Mouse (Mus musculus): ENCODE measurements around the gene Hspb7. TPM values are rescaled to one million over a fixed set of nuclear protein-coding genes. Genes with fewer than 3 reads are reported as not detected.

Gene Hspb7
- polyA plus RNA-seq, 1 experiment from 2014 or later: 4.8 TPM

DNA sequence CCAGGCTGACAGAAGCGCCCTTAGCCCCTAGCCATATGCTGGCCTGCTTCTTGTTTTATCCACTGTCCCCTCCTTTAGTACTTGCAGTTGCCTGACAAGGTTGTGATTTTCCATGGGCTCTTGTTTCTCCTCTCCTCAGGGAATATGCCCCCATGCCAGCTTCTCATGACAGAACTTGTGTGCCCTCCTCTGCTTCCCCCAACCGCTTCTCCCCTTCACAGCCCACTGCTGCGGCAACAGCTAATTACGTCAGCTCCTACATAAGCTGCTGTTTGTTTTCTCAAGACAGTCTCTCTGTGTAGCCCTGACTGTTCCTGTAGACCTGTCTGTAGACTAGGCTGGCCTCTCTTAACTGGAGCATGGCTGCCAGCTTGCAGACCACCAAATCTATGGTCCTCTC lies 34.9 kb downstream of the Hspb7 start:
- Histone ChIP-seq H3K4me1 (peaks cover 11% of the 10 kb centered on the region), H3K9ac (no peak overlapping the region), H3K9me3 (no peaks in the 10 kb centered on the region), H3K4me2 (no peak overlapping the region), H3K4me3 (no peak overlapping the region), H3K27me3 (no peaks in the 10 kb centered on the region), H3K36me3 (peaks cover 13% of the 10 kb centered on the region; the same call in 1 of the 2 replicates), H3K27ac (no peak overlapping the region)
- no peak for ATAC-seq (ENCODE audit: borderline replicate concordance, extremely low read depth, low FRiP score, low TSS enrichment)
- WGBS: 68% methylated on average over 4 of the region's 4 CpGs

DNA sequence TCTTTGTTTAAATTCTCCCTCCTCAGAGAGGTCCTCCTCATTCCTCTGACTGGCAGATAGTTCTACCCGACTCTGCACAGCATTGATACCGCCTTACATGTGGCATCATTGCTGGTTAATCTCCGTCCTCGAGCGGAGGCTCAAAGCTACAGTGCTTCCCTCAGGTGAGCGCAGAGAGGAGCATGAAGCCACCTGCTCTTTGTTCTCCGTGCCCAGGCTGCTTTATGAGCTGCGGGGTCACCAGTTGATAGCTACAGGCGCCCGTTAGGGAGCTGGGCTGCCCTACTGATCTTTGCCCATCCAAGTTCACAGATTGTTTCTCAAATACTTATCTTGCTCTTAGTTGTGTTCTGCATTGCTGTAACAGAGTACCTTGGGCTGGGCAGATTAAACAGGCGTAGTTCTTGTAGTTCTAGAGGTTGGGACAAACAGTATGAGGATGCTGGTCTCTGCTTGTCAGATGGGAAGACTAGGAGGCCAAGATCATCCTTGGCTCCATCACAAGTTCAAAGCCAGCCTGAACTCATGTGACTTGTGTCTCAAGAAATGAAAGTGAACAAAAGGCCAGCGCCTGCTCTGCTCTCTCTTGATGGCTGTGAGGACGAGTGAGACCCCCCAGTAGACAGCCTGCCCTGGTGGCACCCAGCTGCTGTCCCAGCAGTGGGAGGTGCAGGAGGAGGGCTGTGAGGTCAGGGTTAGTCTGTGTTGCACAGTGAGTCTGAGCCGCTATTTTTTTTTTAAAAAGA lies 35.8 kb downstream of the Hspb7 start:
- WGBS: 86% methylated on average over 14 of the region's 14 CpGs
- Histone ChIP-seq H3K36me3 (peaks cover 13% of the 10 kb centered on the region; the same call in 1 of the 2 replicates), H3K4me3 (no peak overlapping the region)

DNA sequence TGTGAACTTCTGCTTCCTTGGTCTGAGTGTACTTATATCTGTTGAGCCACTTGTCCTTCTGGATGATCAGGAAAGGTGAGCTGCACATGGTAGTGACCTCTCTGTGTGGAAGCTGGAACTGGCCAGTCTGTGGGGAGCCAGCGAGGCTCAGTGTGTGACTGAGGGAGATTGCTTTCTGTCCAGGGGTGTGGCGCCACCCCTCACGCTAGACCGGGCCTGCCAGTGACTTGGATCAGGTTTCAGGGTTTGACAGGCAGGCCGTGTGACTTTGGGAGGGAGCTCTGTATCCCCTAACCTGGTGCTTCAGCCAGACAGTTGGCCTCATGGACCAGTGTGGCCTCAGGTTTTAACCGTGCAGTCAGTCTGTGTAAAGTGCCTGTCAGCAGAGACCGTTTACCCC lies 37.7 kb downstream of the Hspb7 start:
- WGBS: 15% methylated on average over 7 of the region's 7 CpGs
- H3K4me3 ChIP-seq: no peak overlapping the region
- no peak overlapping the region for H3K9ac ChIP-seq

More for the DNA sequence above, 35.8 kb downstream of the Hspb7 start:
- Histone ChIP-seq H3K27ac (no peak overlapping the region), H3K4me2 (no peak overlapping the region), H3K9me3 (no peaks in the 10 kb centered on the region), H3K27me3 (no peaks in the 10 kb centered on the region), H3K9ac (no peak overlapping the region), H3K4me1 (peaks cover 11% of the 10 kb centered on the region)
- ATAC-seq (ENCODE audit: borderline replicate concordance, extremely low read depth, low FRiP score, low TSS enrichment): no peak

DNA sequence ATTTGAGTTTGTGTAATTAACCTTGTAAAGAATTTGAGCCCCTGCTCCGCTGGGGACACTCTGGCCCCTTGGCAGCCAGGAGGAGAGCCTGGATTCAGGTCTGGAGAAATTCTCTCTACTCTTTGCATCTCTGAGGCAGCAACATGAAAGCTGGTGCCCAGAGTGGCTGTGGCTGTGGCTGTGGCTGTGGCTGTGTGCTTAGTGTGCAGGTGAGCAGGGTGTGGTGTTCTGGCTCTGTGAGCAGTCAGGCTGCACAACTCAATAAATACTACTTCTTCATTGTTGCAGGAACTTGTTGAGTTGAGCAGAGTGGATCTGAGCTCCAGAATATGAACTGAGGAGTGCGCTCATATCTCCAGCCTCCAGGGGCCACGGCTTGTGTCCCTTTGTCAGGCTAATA lies 38.3 kb downstream of the Hspb7 start:
- ATAC-seq (ENCODE audit: borderline replicate concordance, extremely low read depth, low FRiP score, low TSS enrichment): no peak
- H3K36me3 ChIP-seq: peaks cover 19% of the 10 kb centered on the region

More for the DNA sequence above, 37.7 kb downstream of the Hspb7 start:
- Histone ChIP-seq H3K27me3 (no peaks in the 10 kb centered on the region), H3K27ac (peak overlapping the region; percentile 38; the same call in 1 of the 2 replicates), H3K36me3 (peaks cover 13% of the 10 kb centered on the region), H3K9me3 (no peaks in the 10 kb centered on the region), H3K4me1 (peaks cover 11% of the 10 kb centered on the region), H3K4me2 (no peak overlapping the region)
- ATAC-seq (ENCODE audit: borderline replicate concordance, extremely low read depth, low FRiP score, low TSS enrichment): peak; percentile 35; the same call in 1 of the 2 replicates

DNA sequence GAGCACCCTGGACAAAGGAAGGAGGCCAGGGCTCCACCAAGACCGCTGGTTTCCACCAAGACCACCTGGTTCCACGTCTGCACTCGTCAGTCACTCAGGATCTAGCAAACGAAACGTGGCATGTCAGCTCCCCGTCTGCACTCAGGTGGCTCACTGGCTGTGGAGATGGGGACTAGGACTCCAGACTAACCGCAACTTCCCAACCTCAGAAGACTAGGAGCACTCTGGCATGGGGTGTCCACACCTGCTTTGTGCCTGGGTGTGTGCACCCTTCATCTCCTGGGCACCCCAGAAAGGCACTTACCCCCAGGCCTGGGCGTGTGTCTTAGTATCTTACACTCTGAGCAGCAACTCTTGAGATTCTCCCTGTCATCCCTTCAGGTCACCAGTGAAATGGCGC lies 39.2 kb downstream of the Hspb7 start:
- WGBS: 85% methylated on average over 9 of the region's 9 CpGs
- no peak overlapping the region for H3K27ac ChIP-seq

More for the DNA sequence above, 38.3 kb downstream of the Hspb7 start:
- no peak overlapping the region for H3K4me2 ChIP-seq
- H3K4me1 ChIP-seq: peaks cover 11% of the 10 kb centered on the region
- H3K27me3 ChIP-seq: no peaks in the 10 kb centered on the region
- 60% methylated on average over 3 of the region's 3 CpGs for WGBS
- no peak overlapping the region for H3K4me3 ChIP-seq
- peak overlapping the region; percentile 38; the same call in 1 of the 2 replicates for H3K27ac ChIP-seq
- H3K9me3 ChIP-seq: no peaks in the 10 kb centered on the region
- no peak overlapping the region for H3K9ac ChIP-seq

DNA sequence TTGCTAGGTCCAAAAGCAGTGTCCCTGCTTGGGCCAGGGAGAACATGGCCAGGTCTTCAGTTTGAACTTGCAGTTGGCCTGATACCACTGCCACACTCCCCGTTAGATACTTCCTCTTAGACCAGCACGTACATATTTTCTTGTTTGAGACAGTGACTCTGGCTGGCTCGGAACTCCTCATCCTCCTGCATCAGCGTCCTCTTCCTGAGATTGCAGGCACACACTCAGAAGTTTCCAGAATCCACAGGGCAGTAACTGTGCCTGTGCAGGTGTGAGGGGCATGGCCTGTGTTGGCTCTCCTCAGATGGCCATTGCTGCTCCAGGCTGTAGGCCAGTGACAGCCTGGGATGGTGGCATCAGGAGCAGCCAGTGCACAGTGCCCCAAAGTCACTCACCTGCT lies 39.9 kb downstream of the Hspb7 start:
- 91% methylated on average over 4 of the region's 4 CpGs for WGBS
- Histone ChIP-seq H3K4me1 (peaks cover 11% of the 10 kb centered on the region), H3K36me3 (peaks cover 35% of the 10 kb centered on the region), H3K4me3 (no peak overlapping the region), H3K9me3 (no peaks in the 10 kb centered on the region), H3K4me2 (no peak overlapping the region), H3K27ac (no peak overlapping the region), H3K9ac (no peak overlapping the region), H3K27me3 (no peaks in the 10 kb centered on the region)
- no peak for ATAC-seq (ENCODE audit: borderline replicate concordance, extremely low read depth, low FRiP score, low TSS enrichment)

More for the DNA sequence above, 39.2 kb downstream of the Hspb7 start:
- H3K4me2 ChIP-seq: no peak overlapping the region
- H3K36me3 ChIP-seq: peaks cover 27% of the 10 kb centered on the region
- peaks cover 11% of the 10 kb centered on the region for H3K4me1 ChIP-seq
- H3K27me3 ChIP-seq: no peaks in the 10 kb centered on the region
- no peak overlapping the region for H3K4me3 ChIP-seq
- H3K9me3 ChIP-seq: no peaks in the 10 kb centered on the region
- H3K9ac ChIP-seq: no peak overlapping the region
- ATAC-seq (ENCODE audit: borderline replicate concordance, extremely low read depth, low FRiP score, low TSS enrichment): no peak

DNA sequence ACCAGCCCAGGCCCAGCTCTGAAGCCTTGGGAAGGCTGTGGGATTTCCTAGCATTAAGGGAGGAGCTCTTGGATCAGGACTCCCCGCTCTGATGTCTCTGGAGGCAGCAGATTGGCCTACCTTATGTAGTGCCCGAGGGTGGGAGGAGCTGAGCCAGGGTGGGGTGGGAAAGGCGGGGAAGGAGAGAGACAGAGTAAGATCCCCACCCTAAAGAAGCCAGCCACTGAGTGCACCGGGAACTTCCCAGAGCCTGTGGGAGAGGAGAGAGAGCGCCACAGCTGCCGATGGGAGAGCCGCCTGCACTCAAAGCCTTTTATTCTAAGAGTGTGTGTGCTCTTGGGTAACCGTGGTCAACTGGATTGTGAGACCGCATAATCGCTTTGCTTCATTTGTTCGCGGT lies 40.5 kb downstream of the Hspb7 start:
- Histone ChIP-seq H3K27me3 (no peaks in the 10 kb centered on the region), H3K4me2 (no peak overlapping the region), H3K4me1 (peaks cover 11% of the 10 kb centered on the region), H3K36me3 (peaks cover 41% of the 10 kb centered on the region), H3K9ac (no peak overlapping the region), H3K27ac (no peak overlapping the region), H3K9me3 (no peaks in the 10 kb centered on the region), H3K4me3 (no peak overlapping the region)
- WGBS: 69% methylated on average over 12 of the region's 12 CpGs
- no peak for ATAC-seq (ENCODE audit: borderline replicate concordance, extremely low read depth, low FRiP score, low TSS enrichment)

DNA sequence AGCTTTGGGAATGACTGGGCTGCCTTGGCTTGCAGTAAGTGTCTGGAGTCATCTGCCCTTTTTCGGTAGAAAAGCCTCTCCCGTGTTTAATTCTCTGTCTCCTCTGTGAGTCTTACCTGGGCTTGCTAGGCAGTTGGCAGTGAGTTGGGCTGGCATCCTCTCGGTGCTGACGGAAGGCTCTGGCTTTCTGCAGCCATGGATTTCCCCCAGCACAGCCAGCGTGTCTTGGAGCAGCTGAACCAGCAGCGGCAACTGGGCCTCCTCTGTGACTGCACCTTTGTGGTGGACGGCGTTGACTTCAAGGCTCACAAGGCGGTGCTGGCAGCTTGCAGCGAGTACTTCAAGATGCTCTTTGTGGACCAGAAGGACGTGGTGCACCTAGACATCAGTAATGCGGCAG lies 41.0 kb downstream of the Hspb7 start:
- no peak for ATAC-seq (ENCODE audit: borderline replicate concordance, extremely low read depth, low FRiP score, low TSS enrichment)
- no peaks in the 10 kb centered on the region for H3K27me3 ChIP-seq

DNA sequence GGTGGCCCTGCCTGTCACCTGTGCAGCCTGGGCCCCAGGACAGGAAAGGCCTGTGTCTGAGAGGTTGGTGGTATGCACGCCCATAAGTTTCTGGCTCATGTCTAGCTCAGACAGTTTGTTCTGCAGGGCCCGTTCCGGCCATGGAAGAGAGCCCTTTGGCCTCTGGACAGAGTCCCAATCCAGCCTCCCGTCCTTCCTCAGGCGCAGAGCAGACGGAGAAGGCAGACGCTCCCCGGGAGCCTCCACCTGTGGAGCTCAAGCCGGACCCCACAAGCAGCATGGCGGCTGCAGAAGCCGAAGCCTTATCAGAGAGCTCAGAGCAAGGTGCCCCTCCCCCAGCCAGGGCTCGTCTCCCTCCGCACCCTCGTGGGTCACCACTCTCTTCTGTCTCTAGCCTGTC lies 42.9 kb downstream of the Hspb7 start:
- Histone ChIP-seq H3K4me1 (peaks cover 4% of the 10 kb centered on the region), H3K4me3 (no peak overlapping the region)

More for the DNA sequence above, 41.0 kb downstream of the Hspb7 start:
- Histone ChIP-seq H3K27ac (no peak overlapping the region), H3K9ac (no peak overlapping the region), H3K4me1 (peaks cover 11% of the 10 kb centered on the region), H3K4me3 (no peak overlapping the region), H3K36me3 (peaks cover 46% of the 10 kb centered on the region), H3K4me2 (no peak overlapping the region), H3K9me3 (no peaks in the 10 kb centered on the region)
- 88% methylated on average over 12 of the region's 12 CpGs for WGBS

DNA sequence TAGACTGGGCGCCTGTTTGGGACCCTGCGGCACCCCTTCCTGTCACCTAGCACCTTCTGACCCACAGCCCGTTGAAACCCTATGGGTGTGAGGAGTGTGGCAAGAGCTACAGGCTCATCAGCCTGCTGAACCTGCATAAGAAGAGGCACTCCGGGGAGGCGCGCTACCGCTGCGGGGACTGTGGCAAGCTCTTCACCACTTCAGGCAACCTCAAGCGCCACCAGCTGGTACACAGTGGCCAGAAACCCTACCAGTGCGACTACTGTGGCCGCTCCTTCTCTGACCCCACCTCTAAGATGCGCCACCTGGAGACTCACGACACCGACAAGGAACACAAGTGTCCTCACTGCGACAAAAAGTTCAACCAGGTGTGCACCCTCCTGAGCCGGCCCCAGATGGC lies 44.1 kb downstream of the Hspb7 start:
- Histone ChIP-seq H3K4me2 (no peak overlapping the region), H3K4me3 (no peak overlapping the region), H3K27me3 (no peaks in the 10 kb centered on the region), H3K36me3 (peaks cover 74% of the 10 kb centered on the region), H3K4me1 (no peaks in the 10 kb centered on the region; the same call in 1 of the 2 replicates), H3K9ac (no peak overlapping the region), H3K9me3 (no peaks in the 10 kb centered on the region), H3K27ac (no peak overlapping the region)
- ATAC-seq (ENCODE audit: borderline replicate concordance, extremely low read depth, low FRiP score, low TSS enrichment): no peak
- WGBS: 74% methylated on average over 16 of the region's 16 CpGs

More for the DNA sequence above, 42.9 kb downstream of the Hspb7 start:
- Histone ChIP-seq H3K4me2 (no peak overlapping the region), H3K27ac (no peak overlapping the region), H3K27me3 (no peaks in the 10 kb centered on the region), H3K9me3 (no peaks in the 10 kb centered on the region), H3K36me3 (peaks cover 62% of the 10 kb centered on the region), H3K9ac (no peak overlapping the region)
- no peak for ATAC-seq (ENCODE audit: borderline replicate concordance, extremely low read depth, low FRiP score, low TSS enrichment)
- 62% methylated on average over 14 of the region's 14 CpGs for WGBS

DNA sequence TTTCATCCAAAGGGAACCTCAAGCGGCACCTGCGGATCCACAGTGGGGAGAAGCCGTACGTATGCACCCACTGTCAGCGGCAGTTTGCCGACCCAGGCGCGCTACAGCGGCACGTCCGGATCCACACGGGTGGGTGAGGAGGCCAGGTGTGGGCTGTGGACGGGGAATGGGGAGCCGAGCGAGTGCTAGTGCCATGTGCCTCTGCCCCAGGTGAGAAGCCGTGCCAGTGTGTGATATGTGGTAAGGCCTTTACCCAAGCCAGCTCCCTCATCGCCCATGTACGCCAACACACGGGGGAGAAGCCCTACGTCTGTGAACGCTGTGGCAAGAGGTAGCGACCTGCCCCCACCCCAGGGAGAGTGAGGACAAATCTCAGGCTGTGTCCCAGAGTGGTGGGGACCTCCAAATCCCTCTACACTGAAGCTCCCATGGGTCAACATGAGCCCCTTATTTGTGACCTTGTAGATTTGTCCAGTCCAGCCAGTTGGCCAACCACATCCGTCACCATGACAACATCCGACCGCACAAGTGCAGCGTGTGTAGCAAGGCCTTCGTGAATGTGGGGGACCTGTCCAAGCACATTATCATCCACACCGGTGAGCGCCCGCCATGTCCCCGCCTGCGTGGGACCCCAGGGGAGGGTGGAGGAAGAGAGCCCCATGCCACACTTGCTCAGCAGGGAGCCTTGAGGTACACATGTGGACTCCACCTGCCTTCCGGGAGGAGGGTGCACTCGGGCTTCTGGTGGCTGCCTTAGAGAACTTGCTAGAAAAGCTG lies 45.1 kb downstream of the Hspb7 start:
- Histone ChIP-seq H3K9ac (no peak overlapping the region), H3K4me3 (no peak overlapping the region), H3K27me3 (no peaks in the 10 kb centered on the region), H3K27ac (no peak overlapping the region), H3K36me3 (peaks cover 80% of the 10 kb centered on the region), H3K9me3 (no peaks in the 10 kb centered on the region), H3K4me1 (no peaks in the 10 kb centered on the region; the same call in 1 of the 2 replicates), H3K4me2 (no peak overlapping the region)
- ATAC-seq (ENCODE audit: borderline replicate concordance, extremely low read depth, low FRiP score, low TSS enrichment): no peak
- 85% methylated on average over 34 of the region's 34 CpGs for WGBS

DNA sequence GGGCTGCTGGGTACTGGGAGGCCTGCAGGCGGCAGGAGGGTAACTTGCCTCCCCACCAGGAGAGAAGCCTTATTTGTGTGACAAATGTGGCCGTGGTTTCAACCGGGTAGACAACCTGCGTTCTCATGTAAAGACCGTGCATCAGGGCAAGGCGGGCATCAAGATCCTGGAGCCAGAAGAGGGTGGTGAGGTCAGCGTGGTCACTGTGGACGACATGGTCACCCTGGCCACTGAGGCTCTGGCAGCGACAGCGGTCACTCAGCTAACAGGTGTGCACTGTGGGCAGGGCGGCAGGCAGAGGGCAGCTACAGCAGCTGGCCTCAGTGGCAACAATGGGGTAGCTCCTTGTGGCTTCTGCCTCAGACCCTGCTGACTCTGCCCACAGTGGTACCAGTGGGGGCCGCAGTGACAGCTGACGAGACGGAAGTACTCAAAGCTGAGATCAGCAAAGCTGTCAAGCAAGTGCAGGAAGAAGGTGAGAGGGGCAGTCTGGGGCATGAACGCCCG lies 45.8 kb downstream of the Hspb7 start:
- H3K9ac ChIP-seq: no peak overlapping the region
- no peaks in the 10 kb centered on the region; the same call in 1 of the 2 replicates for H3K4me1 ChIP-seq
- no peak for ATAC-seq (ENCODE audit: borderline replicate concordance, extremely low read depth, low FRiP score, low TSS enrichment)
- H3K4me3 ChIP-seq: no peak overlapping the region
- H3K27me3 ChIP-seq: no peaks in the 10 kb centered on the region
- WGBS: 77% methylated on average over 16 of the region's 16 CpGs
- no peak overlapping the region for H3K4me2 ChIP-seq
- H3K27ac ChIP-seq: no peak overlapping the region
- H3K36me3 ChIP-seq: peaks cover 87% of the 10 kb centered on the region
- no peaks in the 10 kb centered on the region for H3K9me3 ChIP-seq
